Mouse (Mus musculus) ZHBTc4 (cell line): ENCODE results near the gene Yars2.
"Not testable (repeated sequence)": the region's sequence is repeated elsewhere in the genome, so short reads cannot be mapped to it uniquely, and the experiment has no call there.

Source experiments
- DNase-seq: peaks from one replicate; pipeline ENCODE4 v3.0.0-alpha.2; 2011; ENCODE audit warnings: low read depth, low spot score

Yars2 gene

DNA sequence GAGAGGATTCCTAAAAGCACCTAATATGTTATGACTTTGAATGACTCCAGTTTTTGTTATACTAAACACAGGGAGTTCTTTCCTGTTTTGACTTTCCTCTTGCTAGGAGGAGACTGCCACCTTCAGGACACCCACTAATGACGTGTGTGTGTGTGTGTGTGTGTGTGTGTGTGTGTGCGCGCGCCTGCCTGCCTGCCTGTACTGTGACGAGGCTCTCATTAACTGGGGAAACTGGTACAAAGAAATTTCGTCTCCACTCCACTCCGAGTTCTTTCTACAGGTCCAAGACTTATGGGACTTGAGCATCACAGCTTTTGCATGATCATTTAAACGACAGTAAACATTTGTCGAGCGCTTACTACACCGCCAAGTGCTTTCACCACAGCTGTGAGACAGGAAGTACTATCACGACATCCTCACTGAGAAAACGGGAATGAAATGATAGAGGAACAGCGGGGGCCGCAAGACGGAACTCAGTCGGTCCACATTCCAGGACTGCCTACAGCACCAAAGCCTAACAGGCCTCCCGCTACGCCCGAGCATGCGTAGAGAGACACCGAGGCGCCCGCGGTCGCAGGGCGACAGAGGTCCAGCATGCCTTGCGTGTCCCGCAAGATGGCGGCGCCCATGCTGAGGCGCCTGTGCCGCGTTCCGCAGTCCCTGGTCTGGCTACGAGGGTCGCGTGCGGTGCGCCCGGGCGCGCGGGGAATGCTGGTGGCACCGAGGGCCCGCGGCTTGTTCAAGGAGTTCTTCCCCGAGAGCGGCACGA is at the start of gene Yars2:
Yars2 (plus strand) TSS at position 597 of the 769 bp plus-strand sequence.
- DNase-seq = peak; percentile 97

DNA sequence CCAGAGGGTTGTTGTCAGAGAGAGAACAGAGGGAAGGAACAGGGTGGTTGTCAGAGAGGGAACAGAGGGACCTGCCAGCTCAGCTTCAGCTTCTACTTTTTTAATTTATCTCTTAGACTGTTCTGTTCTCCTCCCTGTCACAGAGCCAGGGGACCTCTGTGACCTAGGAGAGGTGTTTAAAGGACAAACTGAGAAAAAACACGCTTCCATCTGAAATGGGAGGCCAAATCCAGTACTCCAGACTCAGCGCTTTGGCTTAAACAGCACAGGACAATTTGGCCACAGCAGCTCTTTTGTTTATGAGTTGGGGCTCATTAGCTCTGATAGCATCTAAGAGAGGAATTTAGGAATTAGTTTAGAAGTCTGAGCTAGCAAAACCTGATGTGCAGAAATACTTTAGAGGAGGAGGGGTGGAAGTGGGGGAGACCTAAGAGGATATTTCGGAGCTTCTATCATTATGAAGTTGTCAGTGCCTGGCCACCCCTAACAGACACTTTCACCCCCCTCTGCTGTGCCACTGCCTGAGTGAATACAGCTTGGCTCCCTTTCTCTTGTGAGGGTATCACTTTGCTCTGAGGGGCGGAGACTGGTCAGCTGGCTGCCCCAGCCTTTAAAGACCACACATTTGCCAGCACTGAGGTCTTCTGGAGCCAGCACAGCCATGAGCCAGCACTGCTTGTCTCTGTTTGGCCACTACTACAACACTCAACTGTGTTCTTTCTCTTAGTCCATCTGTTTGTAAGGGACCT is 49.3 kb upstream of the Yars2 start:
- DNase-seq = no peak

DNA sequence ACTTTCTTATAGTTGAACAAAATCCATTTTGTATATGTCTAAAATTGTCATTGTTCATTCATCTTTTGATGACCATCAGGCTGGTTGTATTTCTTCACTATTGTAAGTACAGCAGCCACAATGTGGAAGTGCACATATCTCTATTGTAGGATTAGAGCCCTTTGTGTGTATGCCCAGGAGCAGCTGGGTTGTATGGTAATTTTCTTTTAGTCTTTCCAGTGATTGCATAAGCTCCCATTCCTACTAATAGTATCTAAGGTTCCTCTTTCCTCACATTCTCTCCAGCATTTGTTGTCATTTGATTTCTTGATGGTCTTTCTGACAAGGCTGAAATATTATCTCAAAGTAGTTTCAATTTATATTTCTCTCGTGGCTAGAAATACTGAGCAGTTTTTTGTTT is 47.5 kb upstream of the Yars2 start:
- DNase-seq = no peak

DNA sequence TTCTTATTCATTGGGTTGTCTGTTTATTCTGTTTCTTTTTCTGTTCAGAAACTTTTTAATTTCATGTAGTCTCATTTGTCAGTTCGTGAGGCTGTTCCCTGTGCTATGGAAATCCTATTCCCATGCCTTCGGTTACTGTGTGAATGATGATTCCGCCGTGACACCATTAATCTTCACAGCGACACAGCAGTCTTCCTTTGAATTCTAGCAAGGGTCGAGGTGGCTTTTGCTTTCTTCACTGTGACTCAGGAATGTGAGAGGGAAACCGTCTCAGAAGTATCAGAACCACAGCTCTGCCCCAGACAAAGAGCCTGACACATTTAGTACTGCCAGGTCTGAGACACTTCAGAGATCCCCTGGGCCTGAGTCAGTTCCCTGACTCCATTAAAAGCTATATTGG is 46.9 kb upstream of the Yars2 start:
- DNase-seq = no peak

DNA sequence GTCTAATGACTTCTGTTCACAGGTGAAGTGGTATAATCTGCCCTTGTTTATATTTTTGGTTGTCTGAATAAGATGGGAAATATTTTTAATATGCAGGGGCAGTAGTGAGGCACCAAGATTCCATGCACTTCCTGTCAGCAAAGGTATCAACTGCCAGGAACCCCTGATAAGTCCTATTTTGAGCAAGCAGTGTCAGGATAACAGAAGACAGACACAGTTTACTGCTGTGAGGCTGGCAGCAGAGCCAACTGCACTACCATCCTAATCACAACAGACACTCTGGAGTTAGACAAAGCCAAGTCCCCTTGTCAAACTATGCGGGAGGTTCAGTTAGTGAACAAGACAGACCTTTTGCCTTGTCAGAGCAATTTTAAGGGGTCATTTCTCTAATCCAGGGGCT is 46.1 kb upstream of the Yars2 start:
- DNase-seq = no peak

DNA sequence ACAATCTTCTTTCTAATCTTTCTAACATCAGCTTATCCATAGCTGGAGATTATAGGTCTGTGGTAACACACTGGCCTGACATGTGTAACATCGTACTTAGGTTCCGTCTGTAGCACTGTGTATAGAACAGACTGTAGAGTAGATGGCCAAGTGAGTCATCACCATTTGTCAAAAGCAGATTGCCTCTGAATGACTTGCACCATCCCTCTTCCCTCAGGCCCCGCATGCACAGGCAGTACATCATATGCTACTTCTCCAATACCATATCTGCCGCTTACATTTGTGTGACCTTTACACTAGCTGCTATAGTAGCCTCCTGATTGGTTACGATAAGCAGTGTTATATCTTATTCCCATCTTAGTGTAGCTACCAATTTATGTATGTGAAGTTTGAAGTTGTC is 41.9 kb upstream of the Yars2 start:
- no peak for DNase-seq

DNA sequence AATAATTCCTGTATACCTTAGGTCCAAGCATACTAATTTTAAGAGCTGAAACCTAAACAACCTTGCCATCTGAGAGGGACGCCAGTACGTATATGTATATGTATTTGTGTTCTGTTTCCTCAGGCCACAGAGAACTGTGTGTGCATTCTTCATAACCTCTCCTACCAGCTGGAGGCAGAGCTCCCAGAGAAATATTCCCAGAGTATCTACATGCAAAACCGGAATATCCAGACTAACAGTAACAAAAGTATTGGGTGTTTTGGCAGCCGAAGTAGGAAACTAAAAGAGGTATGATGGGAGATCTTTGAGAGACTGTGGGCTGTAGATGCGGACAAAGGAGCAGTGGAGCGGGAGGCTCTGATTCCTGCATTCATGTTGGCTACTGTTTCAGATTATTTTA is 41.3 kb upstream of the Yars2 start:
- no peak for DNase-seq

DNA sequence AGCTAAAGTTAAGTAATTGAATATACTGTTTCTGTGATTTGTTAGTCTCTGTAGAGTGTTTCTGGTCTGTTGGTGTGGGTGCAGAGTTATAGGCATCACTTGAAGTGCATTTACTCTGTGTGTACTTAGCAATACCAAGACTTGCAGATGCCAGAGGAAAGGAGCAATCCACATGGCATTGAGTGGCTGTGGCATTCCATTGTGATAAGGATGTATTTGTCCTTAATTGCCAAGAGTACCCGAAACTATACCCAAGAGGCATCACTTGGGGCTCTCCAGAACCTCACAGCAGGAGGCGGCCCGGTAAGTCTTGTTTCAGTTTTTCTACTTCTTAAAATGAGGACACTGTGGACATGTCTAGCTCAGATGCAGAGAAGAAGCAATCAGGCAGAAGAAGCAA is 40.3 kb upstream of the Yars2 start:
- no peak for DNase-seq

DNA sequence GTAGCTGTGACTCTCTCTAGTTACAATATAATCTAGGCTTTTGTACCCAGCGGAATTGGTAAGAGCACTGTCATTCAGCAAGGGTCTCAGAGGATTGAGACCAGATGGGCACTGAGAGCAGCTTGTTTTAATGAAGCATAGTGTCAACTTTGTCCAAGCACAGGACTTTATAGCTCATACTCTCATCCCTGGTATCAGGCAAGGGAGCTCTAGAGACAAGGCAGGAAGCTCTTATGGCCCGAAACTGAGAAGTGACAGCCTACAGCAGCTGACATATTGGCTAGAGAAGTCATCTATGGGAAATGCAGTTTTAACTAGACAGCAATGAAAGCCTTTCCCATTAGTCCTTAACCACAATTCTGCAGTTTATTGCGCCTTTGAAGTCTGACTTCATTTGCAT is 29.8 kb upstream of the Yars2 start:
- DNase-seq = peak; percentile 9

DNA sequence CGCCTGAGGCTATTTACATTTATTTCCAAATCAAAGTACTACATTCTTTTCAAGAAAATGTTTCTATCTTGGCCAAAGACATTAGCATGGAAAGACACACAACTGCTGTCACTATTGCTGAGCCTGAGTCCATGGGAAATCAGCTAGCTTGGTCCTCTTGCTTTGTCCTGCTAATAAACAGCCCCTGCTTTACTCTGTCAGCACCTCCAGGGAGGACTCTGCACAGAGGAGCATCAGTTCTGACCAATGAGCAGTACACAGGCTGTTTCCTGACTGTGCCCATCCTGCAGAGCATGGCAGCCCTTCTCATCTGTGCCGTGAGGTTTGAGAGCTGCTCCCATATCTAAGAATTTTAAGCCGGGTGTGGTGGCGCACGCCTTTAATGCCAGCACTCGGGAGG is 29.0 kb upstream of the Yars2 start:
- DNase-seq = peak; percentile 9

DNA sequence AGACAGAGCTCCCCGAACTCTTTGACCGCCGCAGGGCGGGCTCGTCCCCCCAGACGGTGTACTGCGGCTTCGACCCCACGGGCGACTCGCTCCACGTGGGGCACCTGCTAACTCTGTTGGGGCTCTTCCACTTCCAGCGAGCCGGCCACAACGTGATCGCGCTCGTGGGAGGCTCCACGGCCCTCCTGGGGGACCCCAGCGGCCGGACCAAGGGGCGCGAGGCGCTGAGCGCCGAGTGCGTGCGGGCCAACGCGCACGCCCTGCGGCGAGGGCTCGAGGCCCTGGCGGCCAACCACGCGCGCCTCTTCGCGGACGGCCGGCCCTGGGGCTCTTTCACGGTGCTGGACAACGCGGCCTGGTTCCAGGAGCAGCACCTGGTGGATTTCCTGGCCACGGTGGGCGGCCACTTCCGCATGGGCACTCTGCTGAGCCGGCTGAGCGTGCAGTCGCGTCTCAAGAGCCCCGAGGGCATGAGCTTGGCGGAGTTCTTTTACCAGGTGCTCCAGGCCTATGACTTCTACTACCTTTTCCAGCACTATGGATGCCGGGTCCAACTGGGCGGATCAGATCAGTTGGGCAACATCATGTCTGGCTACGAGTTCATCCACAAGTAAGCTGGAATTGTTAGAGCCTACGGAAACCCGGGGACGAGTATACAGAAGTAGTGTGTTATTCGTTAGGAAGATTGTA is 518 bp downstream of the Yars2 start:
- DNase-seq = peak; percentile 89

DNA sequence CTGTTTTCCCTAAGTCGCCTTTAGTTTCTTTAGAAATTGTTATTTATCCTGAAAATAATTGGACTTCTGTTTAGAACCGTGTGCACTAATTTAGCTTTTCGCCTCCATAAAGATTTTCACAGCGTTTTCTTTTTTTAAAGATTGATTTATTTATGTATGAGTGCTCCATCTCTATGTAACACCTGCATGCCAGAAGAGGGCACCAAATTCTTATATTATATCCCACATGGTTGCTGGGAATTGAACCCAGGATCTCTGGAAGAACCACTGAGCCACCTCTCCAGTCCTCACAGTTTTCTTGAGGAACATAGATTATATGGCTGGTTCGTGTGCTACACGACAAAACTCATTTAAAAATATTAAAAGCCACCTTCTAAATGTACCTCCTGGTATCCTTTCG is 1.1 kb downstream of the Yars2 start:
- peak; percentile 54 for DNase-seq

DNA sequence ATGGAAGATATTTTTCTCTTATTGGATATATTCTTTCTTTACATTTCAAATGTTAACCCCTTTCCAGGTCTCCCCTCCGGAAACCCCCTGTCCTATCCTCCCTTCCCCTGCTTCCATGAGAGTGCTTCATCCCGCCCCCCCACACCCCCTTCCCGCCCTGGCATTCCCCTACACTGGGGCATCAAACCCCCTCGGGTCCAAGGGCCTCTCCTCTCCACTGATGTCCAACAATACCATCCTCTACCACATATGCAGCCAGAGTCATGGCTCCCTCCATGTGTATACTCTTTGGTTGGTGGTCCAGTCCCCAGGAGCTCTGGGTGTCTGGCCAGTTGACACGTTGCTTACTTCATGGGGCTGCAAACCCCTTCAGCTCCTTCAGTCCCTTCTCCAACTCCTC is 8.6 kb downstream of the Yars2 start:
- no peak for DNase-seq

DNA sequence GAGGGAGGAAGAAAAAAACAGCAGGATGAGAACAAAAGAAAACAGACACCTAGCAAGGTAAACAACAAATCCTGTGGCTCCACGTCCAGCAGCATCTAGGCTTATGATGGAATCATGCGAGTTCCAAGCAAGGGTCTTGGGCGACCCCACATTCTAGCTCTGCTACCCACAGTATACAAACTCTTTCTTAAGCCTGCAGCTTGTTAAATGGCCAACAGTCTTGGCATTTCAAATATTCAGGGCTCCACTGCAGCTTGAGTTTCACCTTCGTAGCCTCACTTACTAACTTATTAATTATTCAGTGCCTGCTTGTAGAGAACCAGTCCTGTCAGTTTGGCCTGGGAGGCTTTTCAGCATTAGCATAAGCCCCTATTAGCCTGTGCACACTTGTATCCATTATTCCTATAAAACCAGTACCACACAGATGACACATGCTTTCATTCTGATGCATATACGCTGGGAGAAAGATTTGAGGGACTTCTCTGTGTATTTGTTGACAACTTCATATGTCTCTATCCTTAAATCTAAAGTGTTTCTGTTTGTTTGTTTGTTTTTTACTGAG is 23.1 kb downstream of the Yars2 start:
- no peak for DNase-seq

DNA sequence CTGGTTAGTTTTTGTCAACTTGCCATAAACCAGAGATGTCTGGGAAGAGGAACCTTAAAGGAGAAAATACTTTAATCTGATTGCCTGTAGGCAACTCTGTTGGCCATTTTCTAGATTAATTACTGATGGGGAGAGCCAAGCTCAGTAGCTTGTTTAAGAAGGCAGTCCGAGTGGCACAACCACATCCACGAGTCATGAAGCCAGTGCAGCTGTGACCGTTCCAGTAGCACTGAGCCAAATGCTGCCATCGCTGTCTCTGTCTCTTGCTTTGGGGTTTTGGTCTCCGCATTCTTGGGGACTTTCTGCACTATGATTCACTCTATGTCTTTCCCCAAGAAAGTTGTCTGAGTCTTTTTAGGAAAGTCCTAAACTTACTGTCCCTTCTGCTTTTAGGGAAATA is 43.7 kb downstream of the Yars2 start:
- no peak for DNase-seq

DNA sequence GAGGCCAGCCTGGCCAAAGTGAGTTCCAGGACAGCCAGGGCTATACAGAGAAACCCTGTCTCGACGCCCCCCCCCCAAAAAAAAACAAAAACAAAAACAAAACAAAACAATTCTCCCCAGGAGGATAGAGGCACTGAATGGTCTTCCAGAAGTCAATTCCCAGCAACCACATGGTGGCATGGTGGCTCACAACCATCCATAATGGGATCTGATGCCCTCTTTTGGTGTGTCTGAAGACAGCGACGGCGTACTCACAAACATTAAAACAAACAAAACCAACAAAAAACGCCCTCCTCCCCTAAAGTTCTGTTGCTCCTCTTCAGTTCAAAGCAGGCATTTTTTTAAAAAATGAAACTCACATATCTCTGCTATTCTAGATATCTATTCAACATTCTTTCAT is 55.1 kb downstream of the Yars2 start:
- DNase-seq = peak; percentile 29

DNA sequence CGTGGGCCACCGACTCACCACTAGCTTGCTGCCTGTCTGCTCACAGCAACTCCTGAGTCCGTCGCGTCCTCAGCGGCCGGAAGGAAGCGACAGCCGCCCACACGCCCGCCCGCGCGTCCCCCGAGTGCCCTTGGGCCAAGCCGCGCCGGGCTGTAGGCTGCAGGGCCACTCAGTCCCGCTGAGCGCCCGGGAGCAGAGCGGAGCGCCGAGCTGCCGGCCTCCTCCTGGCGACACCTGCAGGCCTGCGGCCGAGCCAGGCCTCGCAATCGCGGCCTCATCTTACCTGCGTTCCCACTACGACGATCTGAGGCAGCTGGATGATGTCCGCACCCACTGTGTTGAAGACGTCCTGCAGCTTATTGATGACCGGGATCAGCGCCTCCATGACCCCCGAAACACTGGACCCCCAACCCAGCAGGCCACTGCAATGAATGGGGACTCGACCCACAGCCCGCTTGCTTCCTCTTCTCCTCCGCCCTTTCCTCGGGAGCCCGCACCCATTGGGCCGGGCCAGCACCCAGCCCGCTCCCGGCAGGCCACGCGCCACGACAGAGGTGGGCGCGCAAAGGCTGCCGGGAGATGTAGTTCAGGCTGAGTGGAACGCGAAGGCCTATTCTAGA is 55.8 kb downstream of the Yars2 start, which contains the start of gene Dnm1l:
Dnm1l (minus strand) TSS at position 479 of the 620 bp plus-strand sequence.
- peak; percentile 96 for DNase-seq

DNA sequence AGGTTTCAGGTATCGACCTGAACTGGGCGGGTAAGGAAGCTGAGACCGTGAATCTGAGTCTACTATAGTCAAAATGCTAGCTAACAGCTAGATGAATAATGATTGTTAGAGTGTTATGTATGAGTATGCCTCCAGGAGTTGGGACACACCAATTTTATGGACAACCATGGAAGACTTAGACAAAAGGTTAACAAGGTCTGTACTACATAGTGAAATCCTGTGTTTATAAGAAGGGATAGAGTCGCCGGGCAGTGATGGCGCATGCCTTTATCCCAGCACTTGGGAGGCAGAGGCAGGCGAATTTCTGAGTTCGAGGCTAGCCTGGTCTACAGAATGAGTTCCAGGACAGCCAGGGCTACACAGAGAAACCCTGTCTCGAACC is 56.3 kb downstream of the Yars2 start:
- not testable (repeated sequence) for DNase-seq
